Mouse (Mus musculus) spleen, postnatal 36 days (tissue): ENCODE results near the gene Itga8.

ENCODE experiments used
- DNase-seq, 2 experiments: peaks; one replicate each; pipeline ENCODE4 v3.0.0; 2022; ENCODE audit warnings: low spot score in 2 of 2, mixed read lengths in 1 of 2

Itga8 gene

GRCm38 (mm10) chr2:12092203-12092984 lies 209.3 kb downstream of the Itga8 start:
- DNase-seq = no peak

DNA sequence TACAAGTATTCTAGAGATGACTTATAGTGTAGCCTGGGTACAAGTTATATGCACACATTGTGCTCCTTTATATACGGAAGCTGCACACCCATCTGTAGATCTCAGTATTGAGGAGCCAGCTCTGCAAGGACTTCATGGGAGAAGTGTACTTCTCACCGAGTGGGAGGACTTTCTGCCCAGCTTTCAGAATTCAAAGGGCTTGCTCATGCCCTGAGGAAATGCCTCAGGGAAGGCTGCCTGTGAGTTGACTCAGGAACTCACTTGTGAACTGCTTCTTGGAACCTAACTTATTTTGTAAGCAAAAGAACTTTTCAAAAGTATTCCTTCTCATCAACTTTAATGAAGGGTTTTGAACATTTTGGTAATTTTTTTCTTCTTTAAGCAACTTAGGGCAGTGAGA lies 210.7 kb downstream of the Itga8 start:
- no peak for DNase-seq

GRCm38 (mm10) chr2:12085492-12085891 lies 216.2 kb downstream of the Itga8 start:
- no peak for DNase-seq

DNA sequence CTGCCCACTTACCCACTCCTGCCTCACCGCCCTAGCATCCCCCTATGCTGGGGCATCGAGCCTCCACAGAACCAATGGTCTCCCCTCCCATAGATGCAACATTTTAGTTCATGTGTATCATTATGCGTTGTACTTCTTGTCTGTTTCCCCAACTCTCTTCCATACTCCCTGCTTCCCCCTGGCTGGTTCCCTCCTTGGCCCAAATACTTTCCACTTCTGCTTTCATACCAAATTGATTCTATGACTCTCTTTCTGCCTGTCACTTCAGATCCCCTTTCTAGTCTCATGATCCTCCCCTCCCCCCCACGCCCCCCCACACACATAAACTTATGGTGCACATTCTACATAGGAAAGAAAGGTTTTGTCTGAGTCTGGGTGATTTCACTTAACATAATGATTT lies 217.4 kb downstream of the Itga8 start:
- DNase-seq = peak; percentile 2 to 5

GRCm38 (mm10) chr2:12077266-12077891 lies 224.3 kb downstream of the Itga8 start:
- DNase-seq = no peak

- no peak for DNase-seq
Measured at GRCm38 (mm10) chr2:12065669-12066399, 235.9 kb downstream of the Itga8 start.

GRCm38 (mm10) chr2:12060034-12060723 lies 241.5 kb downstream of the Itga8 start:
- DNase-seq = peak; percentile 15 to 26
